Mouse (Mus musculus): ENCODE measurements around the gene Phkg2. TPM values are rescaled to one million over a fixed set of nuclear protein-coding genes. Genes with fewer than 3 reads are reported as not detected.

The Phkg2 gene
- polyA plus RNA-seq, 1 experiment from 2014 or later: 60.5 TPM

DNA sequence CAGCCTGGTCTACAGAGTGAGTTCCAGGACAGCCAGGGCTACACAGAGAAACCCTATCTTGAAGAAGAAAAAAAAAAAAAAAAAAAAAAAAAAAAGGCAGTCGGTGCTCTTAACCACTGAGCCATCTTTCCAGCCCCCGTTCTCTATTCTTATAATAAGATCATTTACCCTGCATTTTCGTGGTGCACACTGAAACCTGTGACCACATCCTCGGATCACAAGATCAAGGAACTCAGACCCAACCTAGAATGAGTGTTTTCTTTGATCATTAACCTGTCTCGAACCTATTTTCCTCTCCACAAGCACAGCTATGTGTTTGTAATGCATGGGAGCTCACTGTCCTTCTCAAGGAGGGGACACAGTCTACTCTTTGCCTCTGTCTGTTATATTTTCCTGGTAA, 55.5 kb downstream of the Phkg2 start:
- no peak overlapping the region for H3K9ac ChIP-seq (ENCODE audit: low read depth, low read length)
- WGBS: 90% methylated on average over 5 of the region's 5 CpGs
- no peak overlapping the region for H3K4me3 ChIP-seq (ENCODE audit: low read length)
- H3K9me3 ChIP-seq (ENCODE audit: control insufficient read depth, low read length): no peaks in the 10 kb centered on the region
- no peak overlapping the region for H3K4me2 ChIP-seq (ENCODE audit: low read length)
- ATAC-seq: no peak
- H3K27me3 ChIP-seq (replicated peaks; ENCODE audit: control insufficient read depth, insufficient read depth, low read length): no peaks in the 10 kb centered on the region
- no peaks in the 10 kb centered on the region for H3K36me3 ChIP-seq (ENCODE audit: control insufficient read depth, insufficient read depth, low read length)
- H3K4me1 ChIP-seq (ENCODE audit: control insufficient read depth, insufficient read depth, low read depth, low read length): no peaks in the 10 kb centered on the region
- no peak overlapping the region for H3K27ac ChIP-seq (ENCODE audit: low read depth, low read length)

DNA sequence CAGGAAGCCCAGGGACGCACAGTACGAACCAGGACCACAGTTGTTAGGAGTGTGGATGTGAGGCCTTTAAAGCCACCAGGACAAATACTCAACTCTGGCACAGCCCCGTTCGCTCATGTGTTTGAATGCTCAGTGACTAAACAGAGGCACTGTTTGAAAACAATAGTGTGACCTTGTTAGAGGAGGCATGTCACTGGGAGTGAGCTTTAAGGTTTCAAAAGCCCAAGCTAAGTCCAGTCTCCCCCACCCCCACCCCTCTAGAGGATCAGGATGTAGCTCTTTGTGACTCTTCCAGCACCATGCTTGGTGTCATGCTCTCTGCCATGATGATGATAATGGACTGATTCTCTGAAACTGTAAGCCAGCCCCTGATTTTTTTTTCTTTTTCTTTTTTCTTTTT, 58.3 kb downstream of the Phkg2 start:
- Histone ChIP-seq H3K9ac (ENCODE audit: low read depth, low read length) (no peak overlapping the region), H3K9me3 (ENCODE audit: control insufficient read depth, low read length) (no peaks in the 10 kb centered on the region), H3K4me1 (ENCODE audit: control insufficient read depth, insufficient read depth, low read depth, low read length) (no peaks in the 10 kb centered on the region), H3K36me3 (ENCODE audit: control insufficient read depth, insufficient read depth, low read length) (no peaks in the 10 kb centered on the region), H3K4me3 (ENCODE audit: low read length) (no peak overlapping the region), H3K4me2 (ENCODE audit: low read length) (no peak overlapping the region), H3K27me3 (replicated peaks; ENCODE audit: control insufficient read depth, insufficient read depth, low read length) (no peaks in the 10 kb centered on the region), H3K27ac (ENCODE audit: low read depth, low read length) (no peak overlapping the region)
- WGBS: 67% methylated on average over 4 of the region's 4 CpGs
- no peak for ATAC-seq

Other genes with a start within 250 kb of the Phkg2 start
- 16.3 and 17.4 TPM in 2 replicates for gene Zfp768, start 227.8 kb upstream of the Phkg2 start, polyA plus RNA-seq (2015; fragmentation: Nextera tagmentation; extraction: Ambion mirVana)
- 8.7 and 9.3 TPM in 2 replicates for gene Zfp747, start 197.3 kb upstream of the Phkg2 start, polyA plus RNA-seq (2015; fragmentation: Nextera tagmentation; extraction: Ambion mirVana)
- 3.9 and 4.5 TPM in 2 replicates for gene 9130019O22Rik, start 186.2 kb upstream of the Phkg2 start, polyA plus RNA-seq (2015; fragmentation: Nextera tagmentation; extraction: Ambion mirVana)
- 4.6 and 5.4 TPM in 2 replicates for gene E430018J23Rik, start 179.7 kb upstream of the Phkg2 start, polyA plus RNA-seq (2015; fragmentation: Nextera tagmentation; extraction: Ambion mirVana)
- 4.0 and 4.1 TPM in 2 replicates for gene Zfp764, start 166.5 kb upstream of the Phkg2 start, polyA plus RNA-seq (2015; fragmentation: Nextera tagmentation; extraction: Ambion mirVana)
- gene Zfp688, start 151.3 kb upstream of the Phkg2 start, polyA plus RNA-seq (2015; fragmentation: Nextera tagmentation; extraction: Ambion mirVana): 27.4 and 29.1 TPM in 2 replicates
- 13.2 and 15.9 TPM in 2 replicates for gene Zfp689, start 124.2 kb upstream of the Phkg2 start, polyA plus RNA-seq (2015; fragmentation: Nextera tagmentation; extraction: Ambion mirVana)
- gene Prr14, start 113.7 kb upstream of the Phkg2 start, polyA plus RNA-seq (2015; fragmentation: Nextera tagmentation; extraction: Ambion mirVana): 29.0 and 35.2 TPM in 2 replicates
- 10.2 and 12.6 TPM in 2 replicates for gene Fbrs, start 94.1 kb upstream of the Phkg2 start, polyA plus RNA-seq (2015; fragmentation: Nextera tagmentation; extraction: Ambion mirVana)
- 37.9 and 38.7 TPM in 2 replicates for gene Srcap, start 61.4 kb upstream of the Phkg2 start, polyA plus RNA-seq (2015; fragmentation: Nextera tagmentation; extraction: Ambion mirVana)
- gene Gm42715, start 53.8 kb upstream of the Phkg2 start, polyA plus RNA-seq (2015; fragmentation: Nextera tagmentation; extraction: Ambion mirVana): 13.2 and 13.7 TPM in 2 replicates
- gene Tmem265, start 11.9 kb upstream of the Phkg2 start, polyA plus RNA-seq (2015; fragmentation: Nextera tagmentation; extraction: Ambion mirVana): 4.3 and 6.2 TPM in 2 replicates
- 11.6 and 13.3 TPM in 2 replicates for gene Ccdc189, start 15.3 kb downstream of the Phkg2 start, polyA plus RNA-seq (2015; fragmentation: Nextera tagmentation; extraction: Ambion mirVana)
- gene Rnf40, start 15.4 kb downstream of the Phkg2 start, polyA plus RNA-seq (2015; fragmentation: Nextera tagmentation; extraction: Ambion mirVana): 38.0 and 48.1 TPM in 2 replicates
- 15.0 and 20.7 TPM in 2 replicates for gene Zfp629, start 42.5 kb downstream of the Phkg2 start, polyA plus RNA-seq (2015; fragmentation: Nextera tagmentation; extraction: Ambion mirVana)
- gene Bcl7c, start 135.6 kb downstream of the Phkg2 start, polyA plus RNA-seq (2015; fragmentation: Nextera tagmentation; extraction: Ambion mirVana): 39.5 and 41.9 TPM in 2 replicates
- 3.4 and 4.9 TPM in 2 replicates for gene Ctf1, start 139.4 kb downstream of the Phkg2 start, polyA plus RNA-seq (2015; fragmentation: Nextera tagmentation; extraction: Ambion mirVana)
- gene Ctf2, start 158.8 kb downstream of the Phkg2 start, polyA plus RNA-seq (2015; fragmentation: Nextera tagmentation; extraction: Ambion mirVana): 0.15 and 0.20 TPM in 2 replicates
- gene Fbxl19, start 171.2 kb downstream of the Phkg2 start, polyA plus RNA-seq (2015; fragmentation: Nextera tagmentation; extraction: Ambion mirVana): 6.8 TPM in 2 replicates
- 10.4 and 11.3 TPM in 2 replicates for gene Orai3, start 196.5 kb downstream of the Phkg2 start, polyA plus RNA-seq (2015; fragmentation: Nextera tagmentation; extraction: Ambion mirVana)
- gene Setd1a, start 203.3 kb downstream of the Phkg2 start, polyA plus RNA-seq (2015; fragmentation: Nextera tagmentation; extraction: Ambion mirVana): 12.8 and 14.6 TPM in 2 replicates
- not detected in 2 replicates for gene Gm49388, start 212.3 kb downstream of the Phkg2 start, polyA plus RNA-seq (2015; fragmentation: Nextera tagmentation; extraction: Ambion mirVana)
- gene Hsd3b7, start 227.3 kb downstream of the Phkg2 start, polyA plus RNA-seq (2015; fragmentation: Nextera tagmentation; extraction: Ambion mirVana): 11.9 and 12.1 TPM in 2 replicates